Mouse (Mus musculus) limb, embryonic 15.5 days (tissue): ENCODE data around the gene Cacnb3. TPM values are rescaled to one million over a fixed set of nuclear protein-coding genes. Genes with fewer than 3 reads are reported as not detected.

ENCODE experiments used
- ATAC-seq: fragments of 200-750 bp; cut with Nextera tagmentation; 2 replicates; pipeline ENCODE4 v1.8.0; 2017; ENCODE audit warnings: low read depth, moderate TSS enrichment; ENCODE audit not compliant: insufficient number of reproducible peaks, low FRiP score, low TSS enrichment
- H3K27ac ChIP-seq: fragments of 300-500 bp; sonication (generic); 2 replicates; pipeline ENCODE4 v1.5.1; 2015; ENCODE audit warnings: moderate library complexity, mild to moderate bottlenecking, inconsistent platforms
- H3K27me3 ChIP-seq: fragments of 300-500 bp; sonication (generic); 2 replicates; pipeline ENCODE4 v1.6.1; 2015; ENCODE audit warnings: inconsistent platforms
- H3K36me3 ChIP-seq: fragments of 300-500 bp; sonication (generic); 2 replicates; pipeline ENCODE4 v1.6.1; 2015; ENCODE audit warnings: inconsistent platforms
- H3K4me1 ChIP-seq: fragments of 300-500 bp; sonication (generic); 2 replicates; pipeline ENCODE4 v1.6.1; 2015; ENCODE audit warnings: inconsistent platforms
- H3K4me2 ChIP-seq: fragments of 300-500 bp; sonication (generic); 2 replicates; pipeline ENCODE4 v1.6.1; 2015; ENCODE audit warnings: mild to moderate bottlenecking, inconsistent platforms
- H3K4me3 ChIP-seq: fragments of 300-500 bp; sonication (generic); 2 replicates; pipeline ENCODE4 v1.5.1; 2015; ENCODE audit warnings: mild to moderate bottlenecking, inconsistent platforms
- H3K9ac ChIP-seq: fragments of 300-500 bp; sonication (generic); 2 replicates; pipeline ENCODE4 v1.6.1; 2015; ENCODE audit warnings: inconsistent platforms
- H3K9me3 ChIP-seq: fragments of 300-500 bp; sonication (generic); 2 replicates; pipeline ENCODE4 v1.6.1; 2016; ENCODE audit warnings: inconsistent platforms
- WGBS: fragments of 180-500 bp; shearing (Covaris S2); methylation state at CpG from one replicate; pipeline ENCODE4 v1.1.7; 2015; 5-methylcytosine and 5-hydroxymethylcytosine counted together
- polyA plus RNA-seq: library from polyadenylated mRNA; unstranded; fragments of >200 nt; fragmentation: Nextera tagmentation; extraction: Ambion mirVana; gene quantifications from 2 replicates; pipeline ENCODE4 v1.2.1, GENCODE M21; 2015

Gene Cacnb3
- polyA plus RNA-seq, 1 experiment from 2014 or later = 46.6 TPM

DNA sequence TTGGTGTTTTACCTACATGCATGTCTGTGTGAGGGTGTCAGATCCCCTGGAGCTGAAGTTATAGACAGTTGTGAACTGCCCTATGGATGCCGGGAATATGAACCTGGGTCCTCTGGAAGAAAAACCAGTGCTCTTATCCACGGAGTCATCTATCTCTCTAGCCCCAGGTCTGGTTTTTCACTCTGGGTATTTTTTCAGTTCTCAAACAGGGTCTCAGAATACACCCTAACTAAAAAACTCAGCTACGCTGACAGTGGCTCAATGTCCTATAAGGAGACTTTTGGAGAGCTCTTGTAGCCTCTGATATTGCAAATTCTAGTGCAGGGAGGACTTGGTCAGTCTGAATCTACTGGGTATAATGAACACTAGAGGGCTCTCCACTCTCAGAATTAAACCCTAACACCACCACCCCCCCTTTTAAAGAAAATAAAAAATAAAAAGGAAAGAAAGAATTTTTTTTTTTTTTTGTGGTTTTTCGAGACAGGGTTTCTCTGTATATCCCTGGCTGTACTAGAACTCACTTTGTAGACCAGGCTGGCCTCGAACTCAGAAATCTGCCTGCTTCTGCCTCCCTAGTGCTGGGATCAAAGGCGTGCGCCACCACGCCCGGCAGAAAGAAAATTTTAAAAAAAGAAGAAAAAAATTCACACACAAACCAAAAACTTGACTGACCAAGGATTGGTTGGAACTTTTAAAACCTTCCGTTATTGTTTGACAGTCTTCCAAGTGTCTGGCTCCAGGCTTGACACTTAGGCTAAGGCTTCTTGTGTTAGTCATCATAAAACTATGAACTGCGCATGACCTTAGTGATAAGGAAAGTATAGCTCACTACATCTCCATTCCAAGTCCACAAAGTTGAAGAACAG is 33.6 kb downstream of the Cacnb3 start:
- WGBS = 76% methylated on average over 11 of the region's 11 CpGs
- H3K9ac ChIP-seq = no peak overlapping the region
- no peaks in the 10 kb centered on the region for H3K9me3 ChIP-seq
- H3K27me3 ChIP-seq = no peaks in the 10 kb centered on the region
- ATAC-seq = no peak
- no peak overlapping the region for H3K4me3 ChIP-seq
- peaks cover 8% of the 10 kb centered on the region; the same call in 1 of the 2 replicates for H3K4me1 ChIP-seq
- no peak overlapping the region for H3K27ac ChIP-seq
- H3K36me3 ChIP-seq = peaks cover 8% of the 10 kb centered on the region
- no peak overlapping the region for H3K4me2 ChIP-seq

DNA sequence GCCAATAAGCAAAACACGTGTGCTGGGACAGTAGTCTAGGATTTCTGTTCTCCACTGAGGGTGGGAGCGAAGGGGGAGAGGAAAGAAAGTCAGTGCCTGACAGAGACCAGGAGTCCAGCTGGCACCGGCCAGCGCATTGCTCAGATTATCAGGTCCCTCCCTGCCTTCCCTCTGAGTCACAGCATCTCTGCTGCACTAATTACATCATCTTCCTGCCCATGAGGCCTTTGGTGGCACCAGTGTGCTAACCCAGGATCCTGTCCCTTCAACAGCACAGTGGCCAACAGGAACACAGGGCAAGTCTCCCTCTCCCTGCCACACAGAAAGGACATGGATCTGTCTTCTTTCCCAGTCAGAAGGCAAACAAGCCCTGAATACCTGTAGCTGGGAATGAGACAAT is 42.0 kb downstream of the Cacnb3 start:
- Histone ChIP-seq H3K4me2 (no peak overlapping the region), H3K4me1 (peaks cover 30% of the 10 kb centered on the region), H3K36me3 (no peaks in the 10 kb centered on the region), H3K27me3 (peaks cover 38% of the 10 kb centered on the region), H3K9ac (no peak overlapping the region), H3K9me3 (no peaks in the 10 kb centered on the region), H3K27ac (no peak overlapping the region), H3K4me3 (no peak overlapping the region)
- WGBS = 71% methylated on average over 4 of the region's 4 CpGs
- no peak for ATAC-seq

DNA sequence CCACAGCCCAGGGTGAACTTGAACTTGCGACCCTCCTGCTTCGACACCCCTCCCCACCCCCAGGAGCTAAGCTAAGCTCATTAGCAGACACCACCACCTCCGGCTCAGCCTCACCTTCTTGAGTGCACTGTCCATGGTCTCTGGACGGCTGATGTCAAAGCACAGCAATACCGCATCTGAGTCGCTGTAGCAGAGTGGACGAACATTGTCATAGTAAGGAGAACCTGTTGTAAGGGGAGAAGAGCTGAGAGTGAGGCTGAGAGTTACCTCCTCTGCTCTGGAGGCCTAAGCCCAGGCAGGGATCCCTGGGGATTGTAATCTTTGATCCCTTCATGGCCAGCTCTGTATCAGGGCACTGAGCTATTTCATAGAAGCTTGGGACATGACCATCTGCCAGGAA is 43.1 kb downstream of the Cacnb3 start:
- H3K4me1 ChIP-seq = peaks cover 30% of the 10 kb centered on the region
- 75% methylated on average over 7 of the region's 7 CpGs for WGBS
- H3K9me3 ChIP-seq = no peaks in the 10 kb centered on the region
- no peak overlapping the region for H3K9ac ChIP-seq
- no peak overlapping the region for H3K27ac ChIP-seq
- no peak overlapping the region for H3K4me2 ChIP-seq
- peaks cover 48% of the 10 kb centered on the region for H3K27me3 ChIP-seq
- no peak for ATAC-seq
- no peaks in the 10 kb centered on the region for H3K36me3 ChIP-seq
- H3K4me3 ChIP-seq = no peak overlapping the region

DNA sequence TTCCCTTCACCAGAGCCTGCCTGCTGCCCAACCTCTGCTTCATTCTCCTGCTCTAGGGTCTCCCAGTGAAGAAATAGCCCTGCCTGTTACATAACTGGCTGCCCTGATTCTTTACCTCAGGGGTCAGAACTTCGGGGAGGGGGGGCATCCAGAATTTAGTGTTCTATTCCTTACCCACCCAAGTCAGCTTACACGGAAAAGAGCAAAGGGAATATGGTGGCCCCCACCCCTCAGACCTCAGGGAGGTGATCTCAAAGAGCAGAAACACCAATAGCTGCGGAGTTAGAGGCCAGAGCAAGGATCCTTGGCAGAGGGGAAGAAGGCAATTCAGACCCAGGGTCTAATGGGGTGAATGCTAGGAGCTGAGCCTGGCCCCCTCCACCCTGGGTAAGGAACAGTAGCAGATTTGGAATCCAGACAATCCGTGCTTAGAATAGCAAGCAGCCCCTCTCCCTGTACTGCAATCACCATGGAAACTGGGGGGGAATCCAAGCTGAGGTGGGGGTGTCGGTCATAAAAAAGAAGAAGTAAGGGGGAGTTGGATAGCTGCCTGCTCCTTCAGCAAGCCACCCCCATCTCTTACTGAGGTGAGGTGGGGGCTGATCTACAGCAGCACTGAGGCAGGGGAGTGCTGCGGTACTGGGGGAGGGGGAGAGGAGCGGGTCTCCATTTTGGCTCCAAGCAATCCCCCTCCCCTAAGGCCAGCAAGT is 43.8 kb downstream of the Cacnb3 start:
- H3K27me3 ChIP-seq = peaks cover 52% of the 10 kb centered on the region
- ATAC-seq = no peak

DNA sequence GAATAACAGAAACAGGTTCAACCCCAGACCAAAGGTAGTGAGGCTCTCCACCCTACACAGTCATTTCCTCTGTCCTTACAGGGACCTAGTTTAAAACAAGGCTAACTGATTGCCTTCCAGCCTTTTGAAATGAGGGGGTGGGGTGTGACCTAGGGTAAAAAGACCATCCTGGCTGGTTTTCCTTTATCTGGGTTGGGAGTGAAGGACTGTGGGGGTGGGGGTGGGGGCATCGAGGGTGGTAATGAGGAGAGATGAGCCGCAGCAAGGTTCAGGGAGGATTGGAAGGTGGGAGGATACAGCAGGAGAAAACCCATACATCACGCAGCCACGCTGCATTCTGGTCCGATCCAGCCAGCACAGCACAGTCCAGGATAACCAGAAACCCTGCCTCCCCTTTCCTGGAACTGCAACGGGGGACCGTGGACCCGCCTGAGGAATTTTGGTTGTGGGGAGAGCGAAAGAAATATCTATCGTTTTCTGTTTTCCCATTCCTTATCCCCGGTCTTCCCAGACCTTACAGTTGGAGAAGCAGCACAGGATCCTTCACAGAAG is 44.4 kb downstream of the Cacnb3 start:
- ATAC-seq = no peak
- Histone ChIP-seq H3K36me3 (no peaks in the 10 kb centered on the region), H3K27me3 (peaks cover 52% of the 10 kb centered on the region), H3K9ac (no peak overlapping the region), H3K27ac (no peak overlapping the region), H3K4me1 (peaks cover 30% of the 10 kb centered on the region), H3K4me2 (peak overlapping the region; percentile 4; the same call in 1 of the 2 replicates), H3K9me3 (no peaks in the 10 kb centered on the region), H3K4me3 (peak overlapping the region; percentile 9; the same call in 1 of the 2 replicates)
- WGBS = 15% methylated on average over 11 of the region's 11 CpGs

More for the DNA sequence above, 43.8 kb downstream of the Cacnb3 start:
- Histone ChIP-seq H3K4me1 (peaks cover 30% of the 10 kb centered on the region), H3K27ac (no peak overlapping the region), H3K9ac (no peak overlapping the region), H3K9me3 (no peaks in the 10 kb centered on the region), H3K4me2 (peak overlapping the region; percentile 4; the same call in 1 of the 2 replicates), H3K36me3 (no peaks in the 10 kb centered on the region), H3K4me3 (no peak overlapping the region)
- 22% methylated on average over 7 of the region's 7 CpGs for WGBS

DNA sequence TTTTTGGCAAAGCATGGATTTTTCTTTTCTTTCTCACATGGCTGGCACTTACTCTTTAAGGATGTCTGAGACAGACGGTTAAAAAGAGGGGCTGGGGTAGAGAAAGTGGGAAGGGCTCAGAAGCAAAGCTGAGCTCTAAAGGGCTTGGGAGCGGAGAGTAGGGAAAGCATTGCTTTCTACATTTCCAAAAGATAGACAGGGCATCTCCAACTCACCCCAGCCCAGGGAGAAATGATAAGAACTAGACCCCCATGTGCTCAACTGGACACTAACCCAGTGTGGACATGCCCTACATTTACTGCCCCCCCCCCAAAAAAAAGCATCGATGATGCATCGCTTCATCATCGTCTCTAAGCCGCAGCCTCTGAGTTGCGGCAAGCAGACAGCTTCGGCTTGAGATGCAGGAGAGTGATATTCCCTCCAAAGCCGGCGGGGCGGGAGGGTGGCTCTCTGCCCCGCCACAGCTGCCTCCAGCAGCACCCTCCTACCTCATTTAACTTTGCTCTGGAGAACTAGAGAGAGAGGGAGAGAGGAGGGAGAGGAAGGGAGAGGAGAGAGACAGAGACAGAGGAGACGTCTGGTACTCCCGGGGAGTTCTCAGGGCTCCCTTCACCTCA is 45.1 kb downstream of the Cacnb3 start:
- Histone ChIP-seq H3K9ac (no peak overlapping the region), H3K4me2 (peak overlapping the region; percentile 30), H3K36me3 (no peaks in the 10 kb centered on the region), H3K4me3 (peak overlapping the region; percentile 39), H3K27ac (no peak overlapping the region), H3K27me3 (peaks cover 52% of the 10 kb centered on the region), H3K9me3 (no peaks in the 10 kb centered on the region), H3K4me1 (peaks cover 30% of the 10 kb centered on the region)
- WGBS = 4% methylated on average over 14 of the region's 14 CpGs
- ATAC-seq = no peak

DNA sequence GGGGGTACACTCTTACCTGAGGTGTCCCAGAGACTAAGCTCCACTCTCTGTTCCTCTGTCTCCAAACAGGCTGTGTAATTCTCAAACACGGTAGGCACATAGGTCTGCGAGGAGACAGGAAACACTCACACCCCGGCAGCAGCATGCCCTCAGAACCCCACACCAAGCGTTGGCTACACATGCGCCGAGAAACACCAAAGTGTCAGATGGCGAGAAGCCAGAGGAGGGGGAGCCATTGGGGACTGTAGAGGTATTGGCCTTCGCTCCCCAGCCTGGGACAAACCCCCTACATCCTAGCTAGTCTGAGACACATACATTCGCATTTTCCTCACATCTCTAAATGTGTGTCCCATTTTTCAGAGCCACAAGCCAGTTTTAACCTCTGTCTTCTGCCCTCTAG is 45.8 kb downstream of the Cacnb3 start:
- no peak for ATAC-seq
- Histone ChIP-seq H3K9ac (no peak overlapping the region), H3K27me3 (peaks cover 52% of the 10 kb centered on the region), H3K27ac (no peak overlapping the region), H3K36me3 (no peaks in the 10 kb centered on the region), H3K4me1 (peaks cover 30% of the 10 kb centered on the region), H3K4me2 (peak overlapping the region; percentile 77), H3K9me3 (no peaks in the 10 kb centered on the region), H3K4me3 (peak overlapping the region; percentile 39; the same call in 1 of the 2 replicates)
- WGBS = 3% methylated on average over 9 of the region's 9 CpGs

DNA sequence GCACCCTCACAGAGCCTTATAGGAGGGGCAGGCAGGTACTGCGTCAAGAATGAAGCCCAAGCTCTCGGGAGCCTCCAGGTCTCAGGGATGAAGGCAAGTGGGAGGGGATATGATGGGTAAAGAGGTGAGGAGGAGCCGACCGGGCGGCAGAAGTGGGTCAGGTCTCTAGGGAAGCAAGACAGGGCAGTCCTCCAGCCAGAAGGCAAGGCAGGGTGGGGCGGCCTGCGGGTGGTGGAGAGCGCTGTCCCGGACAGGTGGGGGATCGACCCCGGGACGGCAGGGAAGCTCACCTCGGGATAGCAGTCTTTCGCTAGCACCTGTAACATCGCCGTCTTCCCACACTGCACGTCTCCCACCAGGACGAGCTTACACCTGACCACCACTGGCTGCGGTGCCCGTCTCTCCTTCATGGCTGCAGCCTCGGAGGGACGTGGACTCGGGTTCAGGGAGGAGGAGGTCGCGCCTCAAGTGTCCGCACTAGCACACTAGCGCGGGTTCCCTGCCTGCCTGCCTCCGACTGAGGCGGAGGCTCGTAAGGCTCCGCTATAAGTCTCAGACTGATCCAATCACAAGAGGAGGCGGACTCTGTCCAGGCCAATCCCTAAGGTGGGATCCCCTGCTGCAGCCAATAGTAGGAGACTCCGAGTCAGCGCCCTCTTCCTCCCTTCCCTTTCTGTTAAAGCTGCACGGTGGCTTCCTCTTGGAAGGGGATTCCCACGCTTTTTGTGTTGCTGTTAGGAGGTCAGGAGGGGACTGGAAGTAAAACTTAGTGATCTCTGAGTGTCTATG is 46.5 kb downstream of the Cacnb3 start, which contains the start of gene Rnd1:
Rnd1 (minus strand) TSS at position 522 of the 789 bp plus-strand sequence.
- peak within 1 kb of the TSS; percentile 39 for H3K4me3 ChIP-seq
- H3K4me1 ChIP-seq = peaks cover 30% of the 10 kb centered on the region
- peak within 1 kb of the TSS; percentile 77 for H3K4me2 ChIP-seq
- H3K9ac ChIP-seq = no peak within 1 kb of the TSS
- peaks cover 52% of the 10 kb centered on the region for H3K27me3 ChIP-seq
- no peaks in the 10 kb centered on the region for H3K36me3 ChIP-seq
- no peaks in the 10 kb centered on the region for H3K9me3 ChIP-seq
- under 1% methylated on average over 37 of the region's 37 CpGs for WGBS
- ATAC-seq = peak; percentile 95
- no peak within 1 kb of the TSS for H3K27ac ChIP-seq

DNA sequence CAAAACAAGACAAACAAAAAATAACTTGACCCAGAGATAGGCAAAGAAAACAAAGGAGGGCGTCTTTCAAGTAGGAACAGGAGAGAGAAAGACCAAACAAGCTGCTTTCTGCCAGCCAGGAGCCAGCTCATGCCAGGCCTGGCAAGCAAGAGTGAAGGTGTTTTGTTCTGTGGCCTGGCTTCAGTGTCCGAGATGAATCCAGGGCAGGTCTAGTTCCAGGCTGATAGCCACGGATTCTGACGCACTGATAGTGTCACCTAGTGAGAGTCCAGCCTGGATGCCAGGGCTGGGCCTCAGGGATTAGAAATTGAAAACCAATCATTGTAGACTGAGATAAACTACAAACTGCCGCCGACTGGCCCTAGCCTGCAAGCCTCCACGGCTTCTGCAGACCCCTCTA is 47.3 kb downstream of the Cacnb3 start:
- H3K36me3 ChIP-seq = no peaks in the 10 kb centered on the region
- WGBS = 72% methylated on average over 7 of the region's 7 CpGs
- no peak for ATAC-seq

DNA sequence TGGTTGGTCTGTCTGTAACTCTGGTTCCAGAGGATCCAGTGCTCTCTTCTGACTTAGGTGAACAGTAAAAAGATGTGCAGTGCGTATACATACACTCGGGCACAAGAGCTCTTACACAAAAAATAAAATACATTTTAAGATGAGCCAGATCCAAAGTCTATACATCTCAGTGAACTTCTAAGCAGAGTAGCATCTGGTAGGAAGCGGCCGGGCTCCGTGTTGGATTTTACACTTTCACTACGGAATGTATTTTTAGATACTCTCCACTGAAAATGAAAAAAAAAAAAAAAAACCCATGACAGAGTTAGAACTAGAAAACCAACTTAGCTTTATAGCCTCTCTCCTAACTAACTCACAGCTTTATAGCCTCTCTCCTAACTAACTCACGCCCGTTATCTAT is 50.0 kb downstream of the Cacnb3 start:
- WGBS = 74% methylated on average over 8 of the region's 8 CpGs
- Histone ChIP-seq H3K4me3 (no peak overlapping the region), H3K9me3 (no peaks in the 10 kb centered on the region), H3K4me2 (no peak overlapping the region), H3K36me3 (no peaks in the 10 kb centered on the region), H3K27ac (no peak overlapping the region), H3K9ac (no peak overlapping the region), H3K27me3 (peaks cover 30% of the 10 kb centered on the region), H3K4me1 (peaks cover 16% of the 10 kb centered on the region)
- ATAC-seq = no peak

More for the DNA sequence above, 47.3 kb downstream of the Cacnb3 start:
- H3K9me3 ChIP-seq = no peaks in the 10 kb centered on the region
- peaks cover 52% of the 10 kb centered on the region for H3K27me3 ChIP-seq
- no peak overlapping the region for H3K4me2 ChIP-seq
- H3K9ac ChIP-seq = no peak overlapping the region
- no peak overlapping the region for H3K27ac ChIP-seq
- peaks cover 30% of the 10 kb centered on the region for H3K4me1 ChIP-seq
- no peak overlapping the region for H3K4me3 ChIP-seq

DNA sequence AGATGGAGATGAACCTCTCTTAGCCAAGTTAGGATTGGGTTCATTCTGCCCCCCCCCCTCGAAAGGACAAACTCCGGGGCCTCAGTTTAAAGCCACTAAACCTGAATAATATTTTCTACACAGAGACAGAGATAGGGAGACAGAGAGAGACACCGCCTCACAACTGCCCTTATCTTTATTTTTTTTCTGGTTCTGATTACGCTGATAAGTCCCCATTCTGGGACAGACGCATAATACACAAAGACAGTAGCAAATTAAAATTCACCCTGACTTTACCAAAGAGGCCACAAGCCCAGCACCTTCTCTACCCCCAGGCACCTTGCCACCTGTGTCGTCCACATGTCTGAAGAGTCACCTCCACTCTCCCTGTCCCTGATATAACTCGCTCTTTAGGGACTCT is 51.0 kb downstream of the Cacnb3 start:
- Histone ChIP-seq H3K4me1 (peaks cover 6% of the 10 kb centered on the region), H3K9ac (no peak overlapping the region), H3K27ac (no peak overlapping the region), H3K4me2 (no peak overlapping the region), H3K36me3 (no peaks in the 10 kb centered on the region), H3K4me3 (no peak overlapping the region), H3K27me3 (peaks cover 20% of the 10 kb centered on the region), H3K9me3 (no peaks in the 10 kb centered on the region)
- 79% methylated on average over 7 of the region's 7 CpGs for WGBS
- ATAC-seq = no peak
